Mouse (Mus musculus) left cerebral cortex, postnatal 25 days (tissue): ENCODE results near the gene Dbh. TPM values are rescaled to one million over a fixed set of nuclear protein-coding genes. Genes with fewer than 3 reads are reported as not detected.

Experiments used
- DNase-seq, 2 experiments: peaks; one replicate each; pipeline ENCODE4 v3.0.0; 2022; ENCODE audit warnings: low spot score in 2 of 2, mixed read lengths in 1 of 2
- intact Hi-C: fragments of 180-260 bp; cut with DNase I; formaldehyde crosslinking; loops from one replicate; pipeline ENCODE4 v1.15.1; 2025
- total RNA-seq, 2 experiments: library from RNA; stranded (reverse); gene quantifications; 2 replicates each; pipeline ENCODE4 v1.2.3; 2021

The Dbh gene
- under 1 TPM; 0.62 to 0.89 TPM for total RNA-seq

- DNase-seq: peak; percentile 67 to 91
- intact Hi-C loops: loop anchor here (1.0 to 2.0 kb wide), 3 partner anchors 20 to 68 kb away; no protein-coding TSS in a partner anchor
Measured at GRCm38 (mm10) chr2:27164796-27165590, at the start of gene Dbh. TSS of gene Dbh (plus strand) at chr2:27165233.

- intact Hi-C loops: no loop called here
- no peak for DNase-seq
Measured at GRCm38 (mm10) chr2:27118452-27118851, 46.6 kb upstream of the Dbh start.

DNA sequence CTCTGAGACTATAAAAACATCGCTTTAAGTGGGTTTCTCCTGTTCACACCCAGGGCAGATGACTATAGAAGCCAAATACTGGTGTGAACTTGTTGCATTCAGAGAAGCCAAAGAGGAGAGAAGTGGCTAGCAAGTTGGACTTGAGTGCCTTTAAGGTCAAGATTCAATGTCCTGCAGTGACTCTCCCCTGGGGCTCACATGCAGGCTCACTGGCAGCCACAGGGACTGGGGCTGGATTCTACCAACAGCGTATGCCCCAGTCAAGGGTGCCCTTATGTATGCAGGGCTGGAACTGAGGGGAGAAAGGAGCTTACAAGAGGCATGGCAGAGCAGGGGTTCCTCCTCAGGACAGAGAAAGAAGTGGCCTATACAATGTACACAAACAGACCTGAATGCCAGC is 45.3 kb upstream of the Dbh start:
- intact Hi-C loops: loop anchor here (5.0 kb wide), 1 partner anchor 42 kb away; the partner anchor contains the start of gene Adamtsl2
- no peak for DNase-seq

DNA sequence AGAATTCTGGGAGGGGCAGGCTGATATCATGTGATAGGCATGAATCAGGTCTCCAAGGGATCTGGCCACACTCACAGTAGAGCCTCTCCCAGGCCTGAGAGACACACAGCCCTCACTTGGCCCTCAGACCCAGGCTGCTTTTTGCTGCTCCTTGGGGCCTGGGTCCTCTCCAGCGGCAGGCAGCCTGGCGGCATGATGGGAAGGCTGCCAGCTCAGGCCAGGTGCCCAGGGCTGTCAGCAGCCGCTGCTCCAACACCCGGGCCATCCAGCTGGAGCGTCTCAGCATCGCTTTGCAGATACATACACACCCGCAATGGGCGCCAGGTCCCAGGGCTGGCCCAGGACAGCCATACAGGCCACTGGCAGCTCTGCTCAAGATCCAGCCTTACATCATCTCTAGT is 44.8 kb upstream of the Dbh start:
- DNase-seq: no peak
- intact Hi-C loops: loop anchor here (5.0 kb wide), 1 partner anchor 43 kb away; the partner anchor contains the start of gene Adamtsl2

GRCm38 (mm10) chr2:27121626-27122355 is 43.2 kb upstream of the Dbh start:
- intact Hi-C loops: loop anchor here (5.0 kb wide), 1 partner anchor 44 kb away; the partner anchor contains the start of gene Adamtsl2
- peak in 1 of 2 experiments; percentile 59 for DNase-seq

DNA sequence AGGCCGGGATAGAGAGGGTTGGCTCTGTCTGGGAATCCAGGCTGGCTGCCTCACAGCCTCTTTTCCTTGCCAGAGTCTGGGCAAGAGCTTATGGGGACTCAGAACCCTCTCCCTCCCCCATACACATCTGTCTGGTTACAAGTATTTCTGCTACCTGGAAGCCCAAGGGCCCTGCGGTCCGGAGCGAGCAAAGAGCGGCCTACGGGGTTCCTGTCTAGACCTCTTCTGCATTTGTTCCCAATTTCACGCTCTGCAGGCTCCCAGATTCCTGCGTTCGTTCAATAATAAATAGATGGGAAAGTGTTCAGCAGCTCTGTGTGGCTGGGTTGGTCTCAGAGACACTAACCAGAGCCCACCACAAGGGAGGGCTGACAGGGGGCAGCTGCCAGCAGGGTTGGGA is 42.5 kb upstream of the Dbh start:
- DNase-seq: no peak
- intact Hi-C loops: loop anchor here (5.0 kb wide), 1 partner anchor 45 kb away; the partner anchor contains the start of gene Adamtsl2

DNA sequence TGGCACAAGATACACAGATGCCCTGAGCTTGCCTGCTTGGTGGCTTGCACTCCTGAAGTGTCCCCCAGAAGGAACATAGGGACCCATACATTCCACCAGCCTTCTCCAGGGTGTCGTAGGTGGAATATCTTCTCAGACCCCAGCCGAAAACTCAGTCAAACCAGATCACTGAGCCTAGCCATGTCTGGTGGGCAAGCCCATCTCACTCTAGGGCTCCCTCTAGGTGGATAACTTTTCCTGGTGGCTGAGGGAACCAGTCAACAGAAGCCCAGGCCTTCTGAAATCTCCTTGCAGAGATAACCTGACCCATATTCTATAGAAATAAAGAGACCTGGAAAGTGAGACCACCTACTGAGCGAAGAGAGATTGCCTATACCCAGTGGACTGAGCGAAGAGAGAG is 41.9 kb upstream of the Dbh start:
- intact Hi-C loops: loop anchor here (5.0 kb wide), 1 partner anchor 46 kb away; the partner anchor contains the start of gene Adamtsl2
- DNase-seq: no peak

- intact Hi-C loops: loop anchor here (2.0 kb wide), 2 partner anchors 83 to 111 kb away; no protein-coding TSS in a partner anchor
Measured at GRCm38 (mm10) chr2:27125979-27126378, 39.1 kb upstream of the Dbh start.

DNA sequence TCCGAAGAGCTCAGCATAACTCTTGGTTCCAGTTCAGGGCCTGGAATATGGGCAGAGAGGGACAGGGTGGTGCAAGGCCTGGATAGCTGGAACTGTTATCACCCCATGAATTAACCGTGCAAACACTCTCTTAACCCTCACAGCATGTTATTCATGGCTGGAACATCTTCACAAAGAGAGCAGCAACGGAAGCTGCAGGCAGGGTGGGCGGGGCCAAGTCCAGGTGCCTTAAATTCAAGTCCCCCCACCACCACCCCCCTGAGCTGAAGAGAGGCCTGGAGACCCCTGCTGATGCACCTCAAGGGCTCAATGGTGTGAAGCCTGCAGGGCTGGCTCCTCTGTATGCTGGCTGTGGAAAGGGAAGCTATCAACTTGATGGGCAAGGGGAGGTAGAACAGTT is 38.5 kb upstream of the Dbh start:
- intact Hi-C loops: loop anchor here (2.0 kb wide), 2 partner anchors 84 to 110 kb away; no protein-coding TSS in a partner anchor
- no peak for DNase-seq

More at GRCm38 (mm10) chr2:27125979-27126378, 39.1 kb upstream of the Dbh start:
- DNase-seq: no peak

DNA sequence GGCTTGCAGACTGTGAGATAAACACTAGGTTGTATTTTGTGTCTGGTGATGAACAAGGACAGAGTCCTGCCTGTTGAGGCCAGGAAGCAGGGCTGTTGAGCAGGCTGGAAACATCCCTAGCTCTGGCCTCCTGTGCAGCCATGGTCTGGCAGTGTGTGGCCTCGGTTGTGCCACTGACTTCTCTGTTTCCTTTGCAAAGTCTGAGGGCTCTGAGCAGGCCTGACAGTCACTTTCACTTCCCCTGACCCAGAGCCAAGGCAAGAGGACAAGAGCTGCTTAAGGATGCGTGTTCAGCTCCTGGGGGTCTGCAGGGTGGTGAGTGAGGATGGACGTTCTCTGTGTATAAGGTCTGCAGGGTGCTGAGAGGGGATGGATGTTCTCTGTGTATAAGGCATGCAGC is 36.0 kb upstream of the Dbh start:
- intact Hi-C loops: no loop called here
- DNase-seq: no peak

GRCm38 (mm10) chr2:27135935-27136334 is 29.1 kb upstream of the Dbh start:
- intact Hi-C loops: no loop called here
- DNase-seq: no peak

DNA sequence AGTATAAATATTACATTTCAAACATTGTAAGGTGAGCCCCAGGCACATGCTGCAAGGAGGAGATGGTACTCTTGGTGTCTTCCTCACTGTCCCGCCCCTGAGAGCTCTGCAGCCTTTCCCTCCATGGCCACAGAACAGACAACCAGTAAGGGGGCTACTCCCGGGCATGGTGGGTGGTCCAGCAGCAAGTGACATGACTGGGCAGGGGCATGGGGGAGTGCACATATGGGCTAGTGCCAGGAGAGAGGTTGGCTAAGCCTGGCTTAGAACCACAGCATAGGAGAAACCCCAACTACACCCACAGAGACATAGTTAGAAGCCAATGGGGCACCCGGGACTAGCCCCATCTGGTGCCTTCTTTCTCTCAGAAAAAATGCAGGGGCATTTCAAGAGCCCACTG is 28.7 kb upstream of the Dbh start:
- intact Hi-C loops: no loop called here
- no peak for DNase-seq

GRCm38 (mm10) chr2:27136789-27137188 is 28.2 kb upstream of the Dbh start:
- DNase-seq: peak in 1 of 2 experiments; percentile 46
- intact Hi-C loops: no loop called here

DNA sequence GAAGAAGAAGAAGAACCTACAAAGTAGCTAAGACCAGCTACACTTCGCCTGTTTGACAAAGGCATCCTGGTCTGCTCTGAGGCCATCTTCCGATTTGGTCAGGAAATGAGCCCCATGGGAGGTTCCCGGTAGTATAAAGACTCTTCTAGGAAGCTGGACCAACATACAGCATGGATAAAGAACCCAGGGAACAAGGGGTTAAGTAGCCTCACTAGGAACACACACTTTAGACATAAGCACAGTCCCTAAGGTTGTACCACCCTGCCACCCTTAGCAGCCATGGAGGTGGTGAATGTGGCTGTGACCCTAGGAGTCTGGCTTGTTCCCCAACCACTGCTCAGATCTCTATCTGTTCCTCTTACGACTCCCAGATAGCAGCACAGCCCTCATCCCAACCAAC is 26.7 kb upstream of the Dbh start:
- no peak for DNase-seq
- intact Hi-C loops: no loop called here

DNA sequence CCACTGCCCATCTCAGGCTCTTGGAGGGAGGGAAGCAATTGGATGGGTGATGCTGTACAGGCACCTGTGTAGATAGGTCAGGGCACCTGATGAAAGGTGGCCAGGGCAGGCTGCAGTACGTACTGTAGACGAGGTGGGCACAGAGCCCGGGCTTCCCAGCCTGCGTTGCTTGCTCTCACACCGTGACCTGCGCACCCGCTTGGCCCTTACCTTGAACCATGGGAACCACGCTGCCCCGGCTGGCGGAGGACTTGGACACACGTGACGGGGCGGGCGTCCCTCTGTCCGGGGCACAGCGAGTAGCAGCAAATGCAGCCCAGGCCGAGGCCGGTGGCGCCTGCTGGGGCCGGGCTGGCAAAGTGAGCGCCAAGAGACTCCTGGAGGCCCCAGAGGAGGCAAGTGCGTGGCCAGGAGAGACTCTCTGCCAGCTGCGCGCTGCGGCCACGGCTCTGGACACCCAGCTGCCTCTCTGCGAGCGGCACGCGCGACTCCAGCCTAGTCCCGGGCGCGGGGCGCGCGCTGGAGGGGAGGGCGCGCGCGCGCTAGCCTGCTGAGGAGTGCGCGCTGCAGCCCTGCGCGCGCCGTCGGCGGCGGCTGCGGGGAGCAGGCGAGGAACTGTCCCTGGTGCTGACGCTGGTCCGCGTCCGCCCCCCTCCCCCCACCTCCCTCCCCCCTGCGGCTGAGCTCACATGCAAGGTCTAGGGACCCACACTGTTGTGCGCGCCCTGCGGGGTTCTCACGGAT is 22.9 kb upstream of the Dbh start, which contains the start of gene Fam163b:
TSS of gene Fam163b (minus strand) at position 542 of the 744 bp plus-strand sequence.
- peak; percentile 63 to 70 for DNase-seq
- intact Hi-C loops: loop anchor here (5.0 kb wide), 1 partner anchor 85 kb away; no protein-coding TSS in a partner anchor

DNA sequence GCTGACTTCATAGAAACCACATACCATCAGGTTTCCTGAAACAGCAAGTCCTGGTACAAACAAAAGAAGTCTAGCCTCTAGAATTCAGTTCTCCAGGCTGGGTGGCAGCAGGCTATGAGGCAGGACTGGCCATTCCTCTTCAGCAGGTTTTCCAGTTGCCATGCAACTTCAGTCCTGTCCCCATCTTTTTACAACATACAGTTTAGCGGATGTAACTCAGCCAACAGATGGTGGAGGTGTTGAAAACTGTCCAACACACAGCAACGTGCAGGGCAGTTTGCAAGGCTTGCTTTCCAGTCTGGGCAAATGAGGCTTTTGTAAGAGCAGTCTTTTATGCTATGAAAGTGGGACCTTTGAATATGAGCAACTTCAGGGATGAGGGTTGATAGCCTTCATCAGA is 20.1 kb upstream of the Dbh start:
- intact Hi-C loops: loop anchor here (2.0 to 5.0 kb wide), 2 partner anchors 20 to 82 kb away; partner anchors contain the start of gene Dbh

DNA sequence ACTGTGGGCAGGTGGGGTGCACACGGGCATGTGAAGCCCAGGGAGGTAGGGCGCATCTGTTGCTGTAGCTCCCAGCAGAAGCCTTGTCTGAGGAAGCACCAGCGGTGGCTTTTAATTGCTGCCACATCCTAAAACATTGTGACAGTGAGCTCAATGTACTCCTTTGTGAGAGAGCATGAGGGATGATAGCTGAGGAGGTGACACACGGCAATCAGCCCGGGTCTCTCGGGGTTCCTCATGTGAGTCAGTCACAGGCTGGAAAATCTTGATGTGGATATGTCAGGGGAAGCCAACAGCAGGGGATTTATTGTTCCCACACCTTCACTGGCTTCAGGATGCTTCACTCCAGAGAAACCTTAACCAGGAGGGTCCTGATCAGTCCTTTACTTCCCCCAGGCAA is 18.2 kb upstream of the Dbh start:
- DNase-seq: no peak
- intact Hi-C loops: no loop called here

More for the DNA sequence above, 20.1 kb upstream of the Dbh start:
- peak in 1 of 2 experiments; percentile 84 for DNase-seq

DNA sequence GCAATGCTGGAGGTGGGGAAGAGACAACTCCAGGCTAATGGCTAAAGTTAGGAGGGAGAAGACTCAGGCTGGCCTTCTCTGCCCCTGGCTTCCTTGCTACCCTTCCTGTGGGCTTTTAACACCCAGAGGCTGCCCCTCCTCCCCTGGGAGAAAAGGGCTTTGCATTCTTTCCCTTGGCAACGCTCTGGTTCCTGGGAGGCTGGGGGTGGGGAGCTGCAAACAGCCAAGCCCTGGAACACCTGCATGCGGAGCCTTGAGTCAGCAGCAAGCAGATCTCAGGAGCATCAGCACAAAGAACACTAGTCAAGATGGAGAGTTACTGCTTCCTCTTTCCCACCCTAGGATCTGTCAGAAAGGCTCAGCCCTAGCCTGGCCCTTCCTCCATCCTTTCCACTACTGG is 15.6 kb upstream of the Dbh start:
- DNase-seq: no peak
- intact Hi-C loops: no loop called here

DNA sequence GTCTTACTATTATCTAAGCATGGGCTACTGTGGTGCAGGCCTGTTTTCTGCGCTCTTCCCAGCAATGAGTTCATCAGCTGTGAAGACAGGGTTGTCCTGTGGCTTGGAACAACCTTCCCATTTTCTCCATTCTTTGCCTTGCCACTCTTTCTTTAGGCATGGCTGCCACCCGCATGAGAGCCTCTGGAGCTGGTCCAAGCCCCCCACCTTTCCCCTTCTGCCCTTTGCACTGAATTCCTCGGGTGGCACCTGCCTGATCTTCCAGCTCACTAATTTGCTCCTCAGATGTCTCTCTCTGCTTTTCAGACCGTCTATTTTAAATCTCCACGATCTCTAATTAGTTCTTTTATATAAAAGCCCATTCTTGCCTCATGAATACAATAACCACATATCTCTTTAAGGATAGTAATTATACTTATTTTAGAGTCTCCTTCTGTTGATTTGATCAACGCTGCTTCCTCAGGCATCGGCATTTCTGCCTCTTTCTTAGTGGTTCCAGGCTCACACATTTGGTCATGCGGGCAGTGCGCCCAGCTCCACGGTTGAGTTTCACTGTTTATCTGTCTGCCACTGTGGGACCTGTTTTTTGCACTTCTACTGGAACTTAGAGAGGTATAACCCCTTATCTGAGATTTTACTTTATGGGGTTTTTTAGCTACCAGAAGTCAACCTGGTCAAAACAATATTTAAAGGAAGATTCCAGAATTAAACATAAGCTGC is 10.4 kb upstream of the Dbh start:
- intact Hi-C loops: no loop called here
- DNase-seq: no peak
